Mouse (Mus musculus): Measurements from ENCODE around the gene Jam2.

Jam2 gene

GRCm38 (mm10) chr16:84779718-84780117 is 5.8 kb downstream of the Jam2 start:
- no peak for DNase-seq (ENCODE audit: low spot score in 2 of 2)

- DNase-seq (ENCODE audit: low spot score in 2 of 2), result no peak
Observed at GRCm38 (mm10) chr16:84783279-84783678, 9.4 kb downstream of the Jam2 start.

- no peak for DNase-seq (ENCODE audit: low spot score in 2 of 2)
Observed at GRCm38 (mm10) chr16:84784966-84785365, 11.0 kb downstream of the Jam2 start.

GRCm38 (mm10) chr16:84790595-84791165 is 16.8 kb downstream of the Jam2 start:
- DNase-seq (ENCODE audit: low spot score in 2 of 2), result no peak

- no peak for DNase-seq (ENCODE audit: low spot score in 2 of 2)
Observed at GRCm38 (mm10) chr16:84793401-84793800, 19.5 kb downstream of the Jam2 start.

- DNase-seq (ENCODE audit: low spot score in 2 of 2), result no peak
Observed at GRCm38 (mm10) chr16:84795337-84795736, 21.4 kb downstream of the Jam2 start.

GRCm38 (mm10) chr16:84796678-84797077 is 22.8 kb downstream of the Jam2 start:
- DNase-seq (ENCODE audit: low spot score in 2 of 2), result no peak

GRCm38 (mm10) chr16:84800038-84800437 is 26.1 kb downstream of the Jam2 start:
- no peak for DNase-seq (ENCODE audit: low spot score in 2 of 2)

GRCm38 (mm10) chr16:84802217-84802616 is 28.3 kb downstream of the Jam2 start:
- DNase-seq (ENCODE audit: low spot score in 2 of 2), result peak in 1 of 2 experiments; percentile 14

GRCm38 (mm10) chr16:84804866-84805265 is 30.9 kb downstream of the Jam2 start:
- DNase-seq (ENCODE audit: low spot score in 2 of 2), result no peak

- no peak for DNase-seq (ENCODE audit: low spot score in 2 of 2)
Observed at GRCm38 (mm10) chr16:84806175-84806574, 32.3 kb downstream of the Jam2 start.

GRCm38 (mm10) chr16:84807874-84808273 is 34.0 kb downstream of the Jam2 start:
- no peak for DNase-seq (ENCODE audit: low spot score in 2 of 2)

GRCm38 (mm10) chr16:84810254-84810653 is 36.3 kb downstream of the Jam2 start:
- no peak for DNase-seq (ENCODE audit: low spot score in 2 of 2)

GRCm38 (mm10) chr16:84813852-84814251 is 39.9 kb downstream of the Jam2 start:
- no peak for DNase-seq (ENCODE audit: low spot score in 2 of 2)

GRCm38 (mm10) chr16:84814511-84814910 is 40.6 kb downstream of the Jam2 start:
- no peak for DNase-seq (ENCODE audit: low spot score in 2 of 2)

GRCm38 (mm10) chr16:84817423-84817822 is 43.5 kb downstream of the Jam2 start:
- DNase-seq (ENCODE audit: low spot score in 2 of 2), result no peak

GRCm38 (mm10) chr16:84825009-84825408 is 51.1 kb downstream of the Jam2 start:
- no peak for DNase-seq (ENCODE audit: low spot score in 2 of 2)

GRCm38 (mm10) chr16:84831696-84832095 is 57.8 kb downstream of the Jam2 start:
- DNase-seq (ENCODE audit: low spot score in 2 of 2), result no peak

- DNase-seq (ENCODE audit: low spot score in 2 of 2), result no peak
Observed at GRCm38 (mm10) chr16:84832736-84833135, 58.8 kb downstream of the Jam2 start.

GRCm38 (mm10) chr16:84834344-84834743 is 60.4 kb downstream of the Jam2 start:
- no peak for DNase-seq (ENCODE audit: low spot score in 2 of 2)

- DNase-seq (ENCODE audit: low spot score in 2 of 2), result peak; percentile 89 to 93
Observed at GRCm38 (mm10) chr16:84834745-84835440, 61.0 kb downstream of the Jam2 start, which contains the start of gene Gabpa. TSS of gene Gabpa (plus strand) at chr16:84834925.

- DNase-seq (ENCODE audit: low spot score in 2 of 2), result peak in 1 of 2 experiments; percentile 59
Observed at GRCm38 (mm10) chr16:84835441-84835822, 61.5 kb downstream of the Jam2 start, which contains the start of gene Atp5j. TSS of gene Atp5j (minus strand) at chr16:84835625.

Data from spleen, postnatal 4 days (tissue).